Mouse (Mus musculus): ENCODE measurements around the gene Sema3d.

GRCm38 (mm10) chr5:12423264-12423663 is 40.1 kb downstream of the Sema3d start:
- TF ChIP-seq CTCF (conservative IDR thresholded peaks at IDR 0.05; ENCODE audit: insufficient read depth, insufficient read length, low read depth, low read length) (no peak), POLR2A (IDR thresholded peaks at IDR 0.05; ENCODE audit: low read depth, low read length) (no peak)

Measured in kidney, adult 2 months (tissue).